Mouse (Mus musculus) mature B cell (primary cell): Measurements from ENCODE around the gene Pigm.

ENCODE experiments used
- in situ Hi-C: fragments of 300-500 bp; cut with MboI; formaldehyde crosslinking; loops from 2 replicates; pipeline ENCODE4 v1.14.3; 2019

The Pigm gene

GRCm38 (mm10) chr1:172413491-172414230 lies 37.3 kb downstream of the Pigm start:
- in situ Hi-C loops: loop anchor here (10.0 to 25.0 kb wide), 2 partner anchors 221 to 974 kb away; partner anchors contain the start of gene Dusp23

- in situ Hi-C loops: loop anchor here (10.0 to 25.0 kb wide), 2 partner anchors 221 to 973 kb away; partner anchors contain the start of gene Dusp23
Measured at GRCm38 (mm10) chr1:172414231-172414585, 37.9 kb downstream of the Pigm start.

GRCm38 (mm10) chr1:172415061-172415460 lies 38.7 kb downstream of the Pigm start:
- in situ Hi-C loops: loop anchor here (5.0 to 25.0 kb wide), 3 partner anchors 62 to 972 kb away; partner anchors contain the start of genes Dusp23 and Slamf9

- in situ Hi-C loops: loop anchor here (5.0 to 25.0 kb wide), 3 partner anchors 59 to 969 kb away; partner anchors contain the start of genes Dusp23 and Slamf9
Measured at GRCm38 (mm10) chr1:172418173-172418572, 41.8 kb downstream of the Pigm start.

GRCm38 (mm10) chr1:172418642-172419041 lies 42.3 kb downstream of the Pigm start:
- in situ Hi-C loops: loop anchor here (5.0 to 25.0 kb wide), 3 partner anchors 59 to 969 kb away; partner anchors contain the start of genes Dusp23 and Slamf9

GRCm38 (mm10) chr1:172420181-172420580 lies 43.8 kb downstream of the Pigm start:
- in situ Hi-C loops: loop anchor here (25.0 kb wide), 1 partner anchor 967 kb away; no protein-coding TSS in a partner anchor

GRCm38 (mm10) chr1:172423393-172423792 lies 47.0 kb downstream of the Pigm start:
- in situ Hi-C loops: loop anchor here (25.0 kb wide), 1 partner anchor 964 kb away; no protein-coding TSS in a partner anchor

- in situ Hi-C loops: no loop called here
Measured at GRCm38 (mm10) chr1:172426419-172426818, 50.1 kb downstream of the Pigm start.

GRCm38 (mm10) chr1:172427841-172428240 lies 51.5 kb downstream of the Pigm start:
- in situ Hi-C loops: no loop called here

GRCm38 (mm10) chr1:172428614-172429013 lies 52.3 kb downstream of the Pigm start:
- in situ Hi-C loops: no loop called here

- in situ Hi-C loops: no loop called here
Measured at GRCm38 (mm10) chr1:172430731-172431220, 54.4 kb downstream of the Pigm start.

- in situ Hi-C loops: no loop called here
Measured at GRCm38 (mm10) chr1:172431836-172432586, 55.7 kb downstream of the Pigm start.

GRCm38 (mm10) chr1:172432587-172432955 lies 56.2 kb downstream of the Pigm start:
- in situ Hi-C loops: no loop called here

GRCm38 (mm10) chr1:172433012-172433850 lies 56.9 kb downstream of the Pigm start:
- in situ Hi-C loops: no loop called here
